Mouse (Mus musculus): ENCODE results near the gene Adgrv1. TPM values are rescaled to one million over a fixed set of nuclear protein-coding genes. Genes with fewer than 3 reads are reported as not detected.
A peak's percentile ranks its signal among the peaks of the same experiment; 100 is the strongest.
"Not testable (repeated sequence)": the region's sequence is repeated elsewhere in the genome, so short reads cannot be mapped to it uniquely, and the experiment has no call there.

Adgrv1 gene
- total and polyA plus RNA-seq, 2 experiments from 2014 or later: 3.9 to 13.2 TPM

DNA sequence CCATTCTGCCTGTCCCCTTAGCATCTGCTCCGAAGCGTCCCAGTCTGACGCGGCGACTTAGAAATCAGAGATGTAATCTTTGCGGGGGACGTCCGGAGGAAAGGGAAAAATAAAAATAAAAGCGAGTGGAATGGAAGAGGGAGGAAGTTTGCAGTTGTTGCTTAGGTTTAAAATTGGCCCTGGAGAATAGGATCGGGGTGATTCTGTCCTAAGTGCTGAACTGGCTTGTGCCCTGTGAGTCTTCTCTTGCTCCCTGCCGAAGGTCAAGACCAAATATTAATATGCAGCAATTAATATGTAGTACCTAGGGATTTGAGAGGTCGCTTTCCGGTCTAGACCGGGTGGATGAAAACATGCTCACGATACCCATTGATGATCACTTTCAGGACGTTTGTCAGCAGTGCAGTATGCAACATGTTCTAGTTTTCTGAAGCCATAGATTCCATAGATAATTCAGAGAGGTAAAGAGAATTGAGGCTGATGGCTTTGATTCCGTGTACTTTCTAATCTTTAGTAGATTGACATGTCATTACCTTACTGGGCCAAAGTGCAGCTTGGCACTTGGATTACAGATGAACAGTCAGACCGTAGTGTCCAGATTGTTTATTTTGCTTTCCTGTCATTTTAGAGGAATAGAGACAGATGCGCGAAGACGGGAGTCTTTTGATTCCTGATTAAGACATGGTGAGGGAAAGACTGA, 25.2 kb upstream of the Adgrv1 start:
- Histone ChIP-seq H3K4me3 (ENCODE audit: low read depth, low read length) (peak overlapping the region; percentile 64), H3K4me2 (ENCODE audit: low read depth, low read length, poor library complexity, severe bottlenecking) (peak overlapping the region; percentile 62), H3K9ac (replicated peaks; ENCODE audit: low read length, poor library complexity, severe bottlenecking) (peak overlapping the region; percentile 82), H3K27me3 (ENCODE audit: insufficient read depth, low read length) (no peaks in the 10 kb centered on the region), H3K9me3 (ENCODE audit: low read length) (no peaks in the 10 kb centered on the region), H3K4me1 (ENCODE audit: insufficient read depth, low read length) (no peaks in the 10 kb centered on the region), H3K27ac (ENCODE audit: low read depth, low read length) (peak overlapping the region; percentile 76), H3K36me3 (ENCODE audit: insufficient read depth, low read length) (no peaks in the 10 kb centered on the region)
- DNase-seq (ENCODE audit: low spot score) (no peak), ATAC-seq (ENCODE audit: low FRiP score) (peak; percentile 22; the same call in 1 of the 2 replicates)
- WGBS: 3% methylated on average over 21 of the region's 21 CpGs
- no peak for TF ChIP-seq CTCF (IDR thresholded peaks at IDR 0.05)

GRCm38 (mm10) chr13:81657351-81658052, 24.5 kb upstream of the Adgrv1 start, which contains the start of gene Lysmd3:
Gene Lysmd3, plus strand, starts transcription at chr13:81657663.
- under 1% methylated on average over 69 of the region's 73 CpGs for WGBS

GRCm38 (mm10) chr13:81657008-81657350, 24.0 kb upstream of the Adgrv1 start:
- Histone ChIP-seq H3K4me1 (ENCODE audit: insufficient read depth, low read length) (no peaks in the 10 kb centered on the region), H3K27ac (ENCODE audit: low read depth, low read length) (peak overlapping the region; percentile 79), H3K9ac (replicated peaks; ENCODE audit: low read length, poor library complexity, severe bottlenecking) (peak overlapping the region; percentile 66), H3K36me3 (ENCODE audit: insufficient read depth, low read length) (no peaks in the 10 kb centered on the region), H3K4me3 (ENCODE audit: low read depth, low read length) (peak overlapping the region; percentile 64), H3K4me2 (ENCODE audit: low read depth, low read length, poor library complexity, severe bottlenecking) (peak overlapping the region; percentile 62), H3K9me3 (ENCODE audit: low read length) (no peaks in the 10 kb centered on the region), H3K27me3 (ENCODE audit: insufficient read depth, low read length) (no peaks in the 10 kb centered on the region)
- no peak for DNase-seq (ENCODE audit: low spot score)
- WGBS: 9% methylated on average over 5 of the region's 5 CpGs
- no peak for TF ChIP-seq CTCF (IDR thresholded peaks at IDR 0.05)
- ATAC-seq (ENCODE audit: low FRiP score): no peak

More at GRCm38 (mm10) chr13:81657351-81658052, 24.5 kb upstream of the Adgrv1 start, which contains the start of gene Lysmd3:
- DNase-seq (ENCODE audit: low spot score) (peak; percentile 95), ATAC-seq (ENCODE audit: low FRiP score) (peak; percentile 100)
- Histone ChIP-seq H3K9me3 (ENCODE audit: low read length) (no peaks in the 10 kb centered on the region), H3K36me3 (ENCODE audit: insufficient read depth, low read length) (no peaks in the 10 kb centered on the region), H3K4me3 (ENCODE audit: low read depth, low read length) (peak within 1 kb of the TSS; percentile 64), H3K27ac (ENCODE audit: low read depth, low read length) (peak within 1 kb of the TSS; percentile 79), H3K4me1 (ENCODE audit: insufficient read depth, low read length) (no peaks in the 10 kb centered on the region), H3K9ac (replicated peaks; ENCODE audit: low read length, poor library complexity, severe bottlenecking) (peak within 1 kb of the TSS; percentile 82), H3K27me3 (ENCODE audit: insufficient read depth, low read length) (no peaks in the 10 kb centered on the region), H3K4me2 (ENCODE audit: low read depth, low read length, poor library complexity, severe bottlenecking) (peak within 1 kb of the TSS; percentile 62)
- TF ChIP-seq CTCF (IDR thresholded peaks at IDR 0.05): no peak

- H3K27me3 ChIP-seq (ENCODE audit: insufficient read depth, low read length): no peaks in the 10 kb centered on the region
- no peaks in the 10 kb centered on the region for H3K9me3 ChIP-seq (ENCODE audit: low read length)
- H3K36me3 ChIP-seq (ENCODE audit: insufficient read depth, low read length): no peaks in the 10 kb centered on the region
- H3K4me3 ChIP-seq (ENCODE audit: low read depth, low read length): peak overlapping the region; percentile 64
- no peak overlapping the region for H3K9ac ChIP-seq (replicated peaks; ENCODE audit: low read length, poor library complexity, severe bottlenecking)
- TF ChIP-seq CTCF (IDR thresholded peaks at IDR 0.05): no peak
- no peaks in the 10 kb centered on the region for H3K4me1 ChIP-seq (ENCODE audit: insufficient read depth, low read length)
- peak overlapping the region; percentile 62 for H3K4me2 ChIP-seq (ENCODE audit: low read depth, low read length, poor library complexity, severe bottlenecking)
- no peak for DNase-seq (ENCODE audit: low spot score)
- ATAC-seq (ENCODE audit: low FRiP score): no peak
- 7% methylated on average over 14 of the region's 14 CpGs for WGBS
- H3K27ac ChIP-seq (ENCODE audit: low read depth, low read length): no peak overlapping the region
Measured at GRCm38 (mm10) chr13:81656091-81656850, 23.3 kb upstream of the Adgrv1 start.

GRCm38 (mm10) chr13:81650382-81650781, 17.4 kb upstream of the Adgrv1 start:
- H3K9me3 ChIP-seq (ENCODE audit: low read length); H3K36me3 ChIP-seq (ENCODE audit: insufficient read depth, low read length); DNase-seq (ENCODE audit: low spot score); ATAC-seq (ENCODE audit: low FRiP score); H3K27me3 ChIP-seq (ENCODE audit: insufficient read depth, low read length); H3K4me1 ChIP-seq (ENCODE audit: insufficient read depth, low read length); H3K4me3 ChIP-seq (ENCODE audit: low read depth, low read length); H3K4me2 ChIP-seq (ENCODE audit: low read depth, low read length, poor library complexity, severe bottlenecking); H3K9ac ChIP-seq (replicated peaks; ENCODE audit: low read length, poor library complexity, severe bottlenecking); H3K27ac ChIP-seq (ENCODE audit: low read depth, low read length): not testable (repeated sequence)
- 92% methylated on average over 5 of the region's 6 CpGs for WGBS
